Mouse (Mus musculus) NIH3T3 (cell line): ENCODE measurements around the gene Hist2h2ab.
"Not testable (repeated sequence)": the region's sequence is repeated elsewhere in the genome, so short reads cannot be mapped to it uniquely, and the experiment has no call there.

Experiments used
- DNase-seq: peaks from one replicate; pipeline ENCODE4 v3.0.0-alpha.2; 2012; ENCODE audit warnings: low read depth

Hist2h2ab gene

DNA sequence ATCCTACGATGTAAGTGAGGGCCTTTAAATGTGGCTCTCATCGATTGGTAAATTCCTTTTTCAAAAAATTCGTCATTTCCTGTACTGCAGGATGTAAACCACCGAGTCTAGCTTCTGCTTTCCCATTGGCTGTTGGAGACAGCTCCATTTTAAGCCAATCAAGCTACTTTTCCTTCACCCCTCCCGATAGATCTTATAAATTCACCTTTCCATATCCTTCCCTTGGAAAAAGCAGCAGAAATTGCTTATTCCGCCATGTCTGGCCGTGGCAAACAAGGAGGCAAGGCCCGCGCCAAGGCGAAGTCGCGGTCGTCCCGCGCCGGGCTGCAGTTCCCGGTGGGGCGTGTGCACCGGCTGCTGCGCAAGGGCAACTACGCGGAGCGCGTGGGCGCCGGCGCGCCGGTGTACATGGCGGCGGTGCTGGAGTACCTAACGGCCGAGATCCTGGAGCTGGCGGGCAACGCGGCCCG, at the start of gene Hist2h2ab, which contains the start of gene Bola1:
Gene Hist2h2ab, plus strand, starts transcription at position 205 of the 470 bp plus-strand sequence.
Gene Bola1, minus strand, starts transcription at position 49 of the 470 bp plus-strand sequence.
- DNase-seq, result peak; percentile 86

DNA sequence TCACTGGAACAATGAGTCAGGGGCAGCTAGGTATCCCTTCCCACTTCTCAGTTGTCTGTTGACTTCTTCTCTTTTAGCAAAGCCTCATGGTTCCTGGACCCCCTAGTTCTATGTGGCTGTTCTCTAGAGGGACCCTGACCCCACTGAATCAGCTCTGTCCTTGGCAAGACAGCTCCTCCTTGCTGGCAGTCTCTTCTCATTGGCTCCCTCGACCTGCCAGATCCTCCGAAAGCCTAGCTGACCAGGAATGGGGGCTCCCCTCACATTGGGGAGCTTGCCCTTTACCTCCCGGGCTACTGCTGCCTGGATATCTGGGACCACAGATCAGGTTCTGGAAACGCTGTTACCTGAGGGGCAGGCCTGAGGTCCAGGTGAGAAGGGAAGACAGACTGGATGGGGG, 49.4 kb upstream of the Hist2h2ab start:
- no peak for DNase-seq

DNA sequence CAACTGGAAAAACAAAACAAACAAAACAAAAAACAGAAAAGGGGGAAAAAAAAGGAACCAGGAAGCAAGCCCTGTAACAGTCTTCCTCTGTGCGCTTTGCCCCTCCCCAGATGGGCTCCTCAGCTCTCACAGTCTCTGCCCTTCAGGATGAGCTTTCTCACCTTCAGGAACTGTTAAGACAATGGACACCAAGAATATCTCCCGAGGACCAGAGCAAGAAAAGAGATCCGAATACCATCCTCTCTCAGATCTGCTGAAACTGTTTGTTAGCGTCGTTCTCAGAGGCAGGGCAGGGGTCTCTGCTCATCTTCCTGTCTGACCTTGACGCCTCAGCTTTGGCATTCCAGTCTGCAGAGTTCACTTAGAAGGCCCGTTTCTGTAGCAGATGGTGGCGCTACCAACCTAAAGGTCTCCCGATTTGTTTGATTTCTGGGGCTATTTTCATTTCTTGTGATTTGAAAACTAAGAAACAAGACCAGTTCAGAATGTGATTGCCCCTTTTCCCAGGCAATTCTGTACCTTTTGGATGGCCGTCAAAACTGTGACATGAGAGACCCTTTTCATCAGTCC, 48.6 kb upstream of the Hist2h2ab start:
- DNase-seq, result no peak

DNA sequence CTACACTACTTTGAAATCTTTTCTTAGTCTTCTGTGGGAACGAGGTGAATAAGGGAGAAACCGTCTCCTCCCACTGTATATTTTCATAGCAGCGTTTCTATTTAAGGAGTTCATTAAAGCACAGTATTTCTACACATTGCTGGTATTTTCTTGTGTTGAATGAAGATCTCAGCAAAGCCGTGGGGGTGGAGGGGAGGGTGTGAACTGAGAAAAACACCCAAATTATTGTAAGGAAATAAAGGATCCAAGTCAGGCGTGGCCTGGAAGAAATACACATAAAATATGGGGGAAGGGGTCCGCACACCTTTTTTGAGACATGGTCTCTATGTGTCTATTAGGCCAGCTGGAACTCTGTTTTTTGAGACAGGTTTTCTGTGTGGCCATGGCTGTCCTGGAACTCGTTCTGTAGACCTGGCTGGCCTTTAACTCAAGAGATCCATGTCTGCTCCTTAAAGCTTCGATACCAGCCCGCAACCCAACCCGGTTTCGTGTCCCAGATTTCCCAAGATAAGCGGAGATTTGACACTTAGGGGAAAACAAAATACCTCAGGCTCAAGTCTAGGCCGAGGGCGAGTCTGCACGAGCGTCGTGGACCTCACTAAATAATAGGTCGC, 48.0 kb upstream of the Hist2h2ab start:
- DNase-seq, result peak; percentile 33

DNA sequence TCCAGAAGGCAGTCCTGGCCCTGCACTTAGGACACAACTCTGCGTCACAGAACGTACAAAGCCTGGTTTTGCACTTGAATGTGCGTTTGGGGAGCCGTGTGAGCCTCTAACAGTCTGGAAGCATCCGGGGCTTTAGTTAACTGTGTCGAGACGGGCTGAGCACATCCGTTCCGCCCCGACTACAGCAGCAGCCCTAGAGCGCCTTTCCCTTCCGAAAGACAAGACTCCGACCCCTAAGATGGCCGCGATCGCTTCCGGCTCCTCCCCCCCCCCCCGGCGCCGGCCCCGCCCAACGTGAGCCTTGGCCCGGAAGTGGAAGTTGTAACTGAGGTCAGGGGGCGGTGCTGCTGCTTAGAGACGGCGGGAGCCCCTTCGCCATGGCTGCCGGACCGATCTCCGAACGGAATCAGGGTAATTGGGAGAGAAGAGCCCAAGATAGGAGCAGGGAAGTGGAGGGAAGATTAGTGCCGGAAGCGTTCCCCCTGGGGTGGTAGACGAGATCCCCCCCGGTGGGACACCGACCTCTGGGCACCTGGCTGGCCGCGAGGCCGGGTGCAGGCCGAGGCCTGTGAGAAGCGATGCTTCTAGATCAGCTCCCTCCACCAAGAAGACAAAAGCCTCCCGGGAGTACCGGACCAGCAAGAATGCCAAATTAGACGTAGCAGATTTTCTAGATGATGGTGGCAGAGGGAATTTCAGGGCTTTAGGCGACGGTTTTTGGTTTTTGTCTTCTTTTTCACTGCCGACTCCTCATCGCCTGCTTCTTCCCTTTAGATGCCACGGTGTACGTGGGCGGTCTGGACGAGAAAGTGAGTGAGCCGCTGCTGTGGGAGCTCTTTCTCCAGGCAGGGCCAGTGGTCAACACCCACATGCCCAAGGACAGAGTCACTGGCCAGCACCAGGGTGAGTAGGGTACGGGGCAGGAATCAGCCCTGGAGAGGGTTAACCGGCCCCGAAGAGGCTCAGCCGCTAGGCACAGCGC, 47.2 kb upstream of the Hist2h2ab start, which contains the start of gene Sf3b4:
Gene Sf3b4, plus strand, starts transcription at position 136 of the 982 bp plus-strand sequence.
- peak; percentile 95 for DNase-seq

GRCm38 (mm10) chr3:96173185-96173584, 46.5 kb upstream of the Hist2h2ab start:
- DNase-seq, result no peak

- DNase-seq, result not testable (repeated sequence)
Measured at GRCm38 (mm10) chr3:96174042-96174441, 45.6 kb upstream of the Hist2h2ab start.

GRCm38 (mm10) chr3:96175251-96175650, 44.4 kb upstream of the Hist2h2ab start:
- DNase-seq, result no peak

GRCm38 (mm10) chr3:96178427-96178826, 41.2 kb upstream of the Hist2h2ab start:
- DNase-seq, result no peak

DNA sequence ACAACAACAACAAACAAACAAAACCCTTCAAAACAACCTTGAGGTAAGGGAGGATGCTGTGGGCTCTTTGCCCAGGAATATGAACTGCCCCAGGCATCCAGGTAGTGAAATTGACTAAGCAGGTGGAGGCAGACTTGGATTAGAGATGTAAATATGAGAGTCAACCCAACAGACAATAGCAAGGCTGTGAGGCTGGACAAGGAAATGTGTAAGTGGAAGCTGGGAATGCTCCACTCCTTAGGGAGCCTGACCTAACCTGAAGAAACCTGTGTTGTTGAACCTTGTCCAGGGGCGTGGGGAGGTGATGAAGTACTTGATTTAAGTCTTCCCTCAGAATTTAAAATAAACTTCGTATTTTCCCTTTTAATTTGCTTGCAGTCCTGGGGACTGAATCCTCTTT, 40.8 kb upstream of the Hist2h2ab start:
- no peak for DNase-seq

- peak; percentile 65 for DNase-seq
Measured at GRCm38 (mm10) chr3:96179531-96179930, 40.1 kb upstream of the Hist2h2ab start.

GRCm38 (mm10) chr3:96180727-96181477, 38.8 kb upstream of the Hist2h2ab start, which contains the start of gene Sv2a:
Sv2a (plus strand) TSS chr3:96181151.
- peak; percentile 42 for DNase-seq

- no peak for DNase-seq
Measured at GRCm38 (mm10) chr3:96181510-96182381, 37.9 kb upstream of the Hist2h2ab start.

- DNase-seq, result no peak
Measured at GRCm38 (mm10) chr3:96182382-96182776, 37.3 kb upstream of the Hist2h2ab start.

GRCm38 (mm10) chr3:96192977-96193376, 26.7 kb upstream of the Hist2h2ab start:
- no peak for DNase-seq

DNA sequence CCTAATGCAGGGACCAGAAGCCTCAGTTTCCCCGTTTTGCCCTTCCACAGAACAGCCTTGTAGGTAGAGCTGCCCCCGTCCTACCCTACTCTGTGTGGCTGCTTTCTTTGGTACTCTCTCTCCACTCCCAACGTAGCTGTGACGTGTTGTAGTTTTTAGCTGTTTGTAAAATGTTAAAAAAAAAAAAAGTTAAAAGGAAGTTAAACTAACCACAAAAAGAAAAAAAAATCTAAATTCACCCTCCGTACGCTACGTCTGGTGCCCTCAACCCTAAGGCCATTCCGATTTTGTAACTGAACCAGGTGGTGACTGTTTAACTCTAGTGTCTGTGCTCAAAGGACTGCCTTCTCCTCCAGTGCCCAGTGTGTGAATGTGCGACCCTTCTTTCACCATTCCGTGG, 24.7 kb upstream of the Hist2h2ab start:
- no peak for DNase-seq

DNA sequence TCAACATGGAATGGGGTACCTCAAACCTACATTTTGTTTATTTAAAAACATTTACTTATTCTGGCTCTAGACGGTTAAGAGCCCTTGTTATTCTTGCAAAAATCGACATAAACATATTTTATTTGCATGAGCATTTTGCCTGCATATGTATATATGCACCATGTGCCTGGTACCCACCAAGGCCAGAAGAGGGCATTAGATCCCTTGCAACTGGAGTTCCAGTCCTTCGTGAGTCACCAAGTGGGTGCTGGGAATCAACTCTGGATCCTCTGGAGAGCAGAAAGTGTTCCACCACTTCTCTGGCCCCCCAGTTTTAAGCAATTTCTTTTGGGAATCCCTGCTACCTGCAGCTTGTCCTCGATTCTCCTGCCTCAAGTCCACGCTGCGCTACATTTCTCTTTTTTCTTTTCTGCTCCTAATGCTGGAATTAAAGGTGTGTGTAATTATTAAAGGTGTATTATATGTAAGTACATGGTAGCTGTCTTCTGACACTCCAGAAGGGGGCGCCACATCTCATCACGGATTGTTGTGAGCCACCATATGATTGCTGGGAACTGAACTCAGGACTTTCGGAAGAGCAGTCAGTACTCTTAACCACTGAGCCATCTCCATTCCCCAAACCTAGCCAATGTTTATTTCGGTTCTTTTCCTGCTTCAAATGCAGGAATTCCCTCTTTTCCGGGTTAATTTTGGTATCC, 23.9 kb upstream of the Hist2h2ab start:
- no peak for DNase-seq

DNA sequence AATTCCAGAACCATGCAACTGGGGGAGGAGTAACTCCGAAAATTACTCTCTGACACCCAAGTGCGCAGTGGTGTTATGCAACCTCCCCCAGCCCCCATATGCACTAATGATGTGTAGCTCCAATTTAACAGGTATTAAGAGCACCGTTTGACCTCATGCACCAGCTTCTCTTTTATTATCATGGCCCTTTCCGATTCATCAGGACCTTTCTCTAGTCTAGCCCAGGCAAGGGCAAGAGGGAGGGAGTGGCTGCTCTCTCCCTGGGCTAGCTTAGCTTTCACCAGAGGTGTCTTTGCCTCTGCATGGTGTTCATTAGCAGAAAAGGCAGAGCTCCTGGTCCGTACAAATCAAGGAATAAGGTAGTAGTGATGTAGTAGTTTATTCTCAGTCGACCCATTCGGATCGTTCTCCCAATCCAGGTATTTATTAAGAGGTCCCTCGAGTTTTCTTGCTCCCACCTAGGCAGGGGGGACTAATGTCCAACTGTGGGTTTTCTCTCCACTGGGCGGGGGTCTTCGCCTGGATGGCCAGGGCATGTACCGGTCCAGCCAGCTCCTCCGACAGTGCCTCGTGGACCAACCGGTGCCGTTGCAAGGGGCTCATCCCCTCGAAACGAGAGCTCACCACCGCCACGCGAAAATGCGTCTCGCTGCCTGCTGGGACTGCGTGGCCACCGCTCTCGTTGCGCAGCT, 23.1 kb upstream of the Hist2h2ab start:
- DNase-seq, result no peak

- DNase-seq, result peak; percentile 93
Measured at GRCm38 (mm10) chr3:96197129-96197749, 22.4 kb upstream of the Hist2h2ab start.
